Mouse (Mus musculus): ENCODE measurements around the gene Arl3.

The Arl3 gene

DNA sequence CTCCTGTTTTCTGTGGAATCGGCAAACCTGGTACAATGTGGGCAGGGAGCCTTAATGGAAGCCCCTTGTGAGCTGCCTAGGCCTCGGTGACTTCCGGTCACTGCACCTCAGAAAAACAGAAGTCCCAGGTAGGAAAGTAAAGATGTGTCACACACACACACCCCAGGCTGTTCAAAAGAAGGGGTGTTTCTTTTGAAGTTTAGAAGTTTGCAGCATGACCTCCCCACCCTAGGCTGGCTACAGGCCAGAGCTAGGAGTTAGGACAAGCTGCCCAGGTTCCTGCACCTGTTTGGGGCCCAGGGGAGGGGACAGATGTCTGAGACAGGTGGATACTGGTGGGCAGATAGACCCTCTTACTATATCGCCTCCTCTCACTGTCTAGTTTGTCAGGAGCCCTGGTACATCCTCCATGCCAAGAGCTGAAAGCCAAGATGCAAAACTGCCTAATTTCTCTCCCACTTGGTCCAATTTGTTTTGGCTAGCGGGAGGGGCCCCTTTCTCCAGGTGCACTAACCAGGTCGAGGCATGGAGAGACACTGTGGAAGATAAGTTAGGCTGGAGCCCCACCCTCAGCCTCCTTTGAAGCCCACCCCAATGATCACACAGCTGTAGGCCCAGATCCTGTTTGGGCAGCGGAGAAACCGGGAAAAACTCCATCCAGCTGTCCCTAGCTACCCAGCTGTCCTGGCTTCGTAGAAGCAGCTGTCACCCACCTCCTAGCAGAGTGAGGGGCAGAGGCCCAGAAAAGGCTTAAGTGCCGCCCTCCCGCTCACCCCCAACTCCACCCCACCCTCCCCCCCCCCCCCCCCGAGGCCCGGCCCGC lies 55.3 kb downstream of the Arl3 start:
- no peak for DNase-seq (ENCODE audit: low spot score)

GRCm38 (mm10) chr19:46516667-46517528 lies 56.1 kb downstream of the Arl3 start:
- no peak for DNase-seq (ENCODE audit: low spot score)

DNA sequence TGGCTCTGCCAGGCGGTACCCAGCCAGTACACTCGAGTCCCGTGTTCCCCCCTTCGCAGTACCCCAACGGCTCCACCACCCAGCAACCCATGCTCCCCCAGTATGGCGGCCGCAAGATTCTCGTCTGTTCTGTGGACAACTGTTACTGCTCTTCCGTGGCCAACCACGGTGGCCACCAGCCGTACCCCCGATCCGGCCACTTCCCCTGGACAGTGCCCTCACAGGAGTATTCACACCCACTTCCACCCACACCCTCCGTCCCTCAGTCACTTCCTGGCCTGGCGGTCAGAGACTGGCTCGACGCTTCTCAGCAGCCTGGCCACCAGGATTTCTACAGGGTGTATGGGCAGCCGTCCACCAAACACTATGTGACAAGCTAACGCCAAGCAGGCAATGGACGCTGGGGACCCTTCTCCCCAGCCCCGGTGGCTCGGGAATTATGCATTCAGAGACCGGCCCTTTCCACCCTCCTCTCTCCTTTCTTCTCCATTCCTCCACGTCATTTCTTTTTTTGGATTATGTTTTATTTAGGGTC lies 57.6 kb downstream of the Arl3 start:
- DNase-seq (ENCODE audit: low spot score) = no peak

DNA sequence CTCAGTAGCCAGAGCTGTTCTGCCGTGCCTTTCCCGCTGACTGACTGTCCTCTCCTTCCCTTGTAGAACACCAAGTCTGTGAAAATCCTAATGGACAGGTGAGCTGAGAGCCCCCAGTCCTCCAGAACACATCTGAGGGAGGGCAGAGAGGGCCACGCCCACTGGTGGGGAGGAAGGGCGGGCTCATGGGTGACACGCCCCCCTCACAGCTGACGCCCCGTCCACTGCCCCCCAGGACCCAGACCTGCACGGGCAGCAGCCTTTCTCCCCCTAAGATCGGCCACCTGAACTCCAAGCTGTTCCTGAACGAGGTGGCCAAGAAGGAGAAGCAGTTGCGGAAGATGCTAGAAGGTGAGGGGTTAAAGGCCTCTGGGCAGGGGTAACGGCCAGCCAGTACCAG lies 58.6 kb downstream of the Arl3 start:
- DNase-seq (ENCODE audit: low spot score) = no peak

DNA sequence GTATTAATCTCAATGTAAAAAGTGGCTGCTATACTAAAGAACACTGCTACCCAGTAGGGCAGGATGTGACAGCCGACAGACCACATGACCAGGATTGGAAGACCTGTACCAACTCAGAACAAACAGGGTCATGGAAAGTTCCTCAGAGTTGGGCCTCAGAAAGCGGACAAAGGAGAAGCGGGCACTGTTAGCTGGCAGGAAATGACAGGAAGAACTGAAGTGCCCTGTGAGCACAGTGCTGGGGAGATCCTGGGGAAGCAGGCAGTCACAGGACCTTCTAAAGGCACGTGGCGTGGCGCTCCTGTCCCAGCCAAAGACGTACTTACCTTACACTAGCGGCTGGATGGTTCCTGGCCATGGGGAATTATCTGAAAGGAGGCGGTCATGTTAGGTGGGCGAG lies 61.7 kb downstream of the Arl3 start:
- no peak for DNase-seq (ENCODE audit: low spot score)

DNA sequence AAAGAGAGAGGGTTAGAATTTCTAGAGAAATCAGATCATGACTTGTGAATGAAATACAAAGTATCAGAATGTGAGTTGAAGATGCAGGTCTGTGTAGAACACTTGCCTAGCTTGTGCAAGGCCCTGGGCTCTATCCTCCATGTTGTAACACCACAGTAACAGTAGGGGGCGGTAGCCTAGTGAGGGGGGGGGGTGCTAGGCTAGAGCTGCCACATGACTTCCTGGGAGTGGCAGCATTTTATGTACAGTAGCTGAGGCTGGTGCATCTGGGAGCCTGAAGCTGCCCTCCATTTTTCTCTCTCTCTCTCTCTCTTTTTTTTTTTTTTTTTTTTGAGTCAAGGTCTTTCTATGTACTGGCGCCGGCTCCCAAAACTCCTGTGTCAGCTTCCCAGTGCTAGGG lies 62.2 kb downstream of the Arl3 start:
- DNase-seq (ENCODE audit: low spot score) = no peak

DNA sequence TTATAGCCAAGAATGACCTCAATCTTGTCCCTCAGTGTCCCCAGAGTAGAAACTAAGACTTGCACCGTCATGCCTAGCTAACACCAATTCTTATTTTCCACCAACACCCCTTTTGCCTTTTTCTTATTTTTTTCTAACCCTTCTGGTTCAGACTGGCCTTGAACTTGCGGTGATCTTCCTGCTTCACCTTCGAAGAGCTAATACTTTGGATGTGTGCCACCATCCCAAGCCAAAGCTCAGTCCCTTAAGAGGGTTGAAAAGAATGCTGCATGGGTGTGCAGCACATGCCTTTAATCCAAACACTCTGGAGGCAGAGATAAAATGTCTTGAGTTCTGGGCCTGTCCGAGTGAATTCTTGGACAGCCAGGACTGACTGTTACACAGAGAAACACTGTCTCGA lies 62.6 kb downstream of the Arl3 start:
- DNase-seq (ENCODE audit: low spot score) = no peak

- DNase-seq (ENCODE audit: low spot score) = no peak
Measured at GRCm38 (mm10) chr19:46509736-46510135, 63.3 kb downstream of the Arl3 start.

- no peak for DNase-seq (ENCODE audit: low spot score)
Measured at GRCm38 (mm10) chr19:46509202-46509601, 63.8 kb downstream of the Arl3 start.

DNA sequence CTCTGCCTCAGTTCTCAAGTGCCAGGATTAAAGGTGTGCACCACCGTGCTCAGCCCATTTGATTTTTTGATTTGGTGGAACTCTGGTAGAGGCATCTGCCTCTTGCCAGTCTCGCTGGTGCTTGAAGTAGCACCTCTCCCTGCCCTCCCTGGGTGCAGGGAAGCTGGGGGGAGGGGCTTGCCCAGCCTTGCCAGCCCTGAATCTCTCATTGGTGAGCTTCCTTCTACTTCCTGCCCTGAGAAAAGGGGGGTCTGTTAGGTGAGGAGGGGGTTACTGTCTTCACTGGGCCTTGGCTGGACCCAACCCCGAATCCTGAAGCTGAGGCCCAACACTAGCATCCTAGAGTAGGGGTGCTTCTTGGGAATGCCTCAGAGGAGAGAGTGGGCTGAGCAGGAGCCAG lies 64.3 kb downstream of the Arl3 start:
- DNase-seq (ENCODE audit: low spot score) = no peak

DNA sequence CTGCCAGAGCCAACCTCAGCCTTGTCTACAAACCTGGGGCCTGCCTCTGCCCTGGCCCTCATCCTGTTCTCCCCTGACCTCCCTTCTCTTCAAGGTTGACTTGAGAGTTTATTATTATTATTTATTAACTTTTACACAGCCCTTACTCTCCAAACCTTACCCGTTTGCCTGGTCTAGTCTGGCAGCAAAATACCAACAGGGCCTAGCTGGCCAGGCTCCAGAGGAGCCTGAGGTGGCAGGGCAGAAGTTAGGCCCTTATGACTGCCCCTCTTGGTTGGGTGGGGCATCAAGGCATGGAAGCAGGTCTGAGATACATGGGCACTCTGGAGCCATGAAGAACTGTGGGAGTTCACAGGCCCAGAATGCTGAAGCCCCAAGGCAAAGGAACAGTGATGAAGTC lies 65.2 kb downstream of the Arl3 start:
- DNase-seq (ENCODE audit: low spot score) = no peak

- DNase-seq (ENCODE audit: low spot score) = no peak
Measured at GRCm38 (mm10) chr19:46507181-46507581, 65.8 kb downstream of the Arl3 start.

DNA sequence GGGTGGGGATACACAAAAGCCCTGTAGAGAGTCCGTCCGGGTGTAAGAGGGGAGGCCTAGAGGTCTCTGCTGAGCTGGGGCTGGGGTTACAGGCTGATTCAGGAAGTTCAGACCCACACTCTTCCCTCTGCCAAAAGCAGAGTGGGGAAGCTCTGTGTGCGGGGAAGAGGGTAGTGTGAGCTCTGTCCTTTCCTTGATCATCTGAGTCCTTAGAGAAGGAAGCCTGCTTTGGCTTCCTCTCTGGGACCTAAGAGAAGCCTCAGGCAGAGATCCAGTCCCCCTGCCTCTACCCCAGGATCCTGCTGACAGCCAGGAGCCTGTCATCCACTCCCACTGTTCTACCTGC lies 66.7 kb downstream of the Arl3 start:
- no peak for DNase-seq (ENCODE audit: low spot score)

GRCm38 (mm10) chr19:46505646-46506371 lies 67.2 kb downstream of the Arl3 start:
- DNase-seq (ENCODE audit: low spot score) = no peak

DNA sequence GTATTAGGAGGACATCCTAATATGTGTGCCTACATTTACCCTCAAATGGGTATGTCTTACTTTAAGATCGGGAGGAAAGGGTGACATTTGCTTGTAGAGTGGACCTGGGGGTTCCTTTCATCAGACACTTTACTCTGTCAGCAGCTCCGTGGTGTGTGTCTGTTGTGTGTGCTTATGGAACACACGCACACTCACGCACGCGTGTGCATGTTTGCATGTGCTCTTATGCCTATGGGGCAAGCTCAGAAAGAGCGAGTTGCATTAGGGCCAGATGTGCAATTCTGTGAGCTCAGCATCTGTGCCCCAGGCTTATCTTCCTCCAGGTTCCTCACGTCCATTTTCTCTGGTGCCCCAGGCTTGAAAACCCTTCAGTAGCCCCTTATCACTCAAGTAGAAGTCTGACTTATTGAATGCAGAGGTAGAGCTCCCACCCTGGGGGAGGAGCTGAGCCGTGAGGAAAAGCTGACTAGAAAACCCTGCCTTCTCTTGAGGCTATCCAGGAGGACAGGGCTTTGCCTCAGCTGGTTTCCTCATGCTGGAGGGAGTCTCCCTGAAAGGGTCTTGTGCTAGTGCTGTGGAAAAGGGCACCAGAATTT lies 68.1 kb downstream of the Arl3 start:
- DNase-seq (ENCODE audit: low spot score) = no peak

DNA sequence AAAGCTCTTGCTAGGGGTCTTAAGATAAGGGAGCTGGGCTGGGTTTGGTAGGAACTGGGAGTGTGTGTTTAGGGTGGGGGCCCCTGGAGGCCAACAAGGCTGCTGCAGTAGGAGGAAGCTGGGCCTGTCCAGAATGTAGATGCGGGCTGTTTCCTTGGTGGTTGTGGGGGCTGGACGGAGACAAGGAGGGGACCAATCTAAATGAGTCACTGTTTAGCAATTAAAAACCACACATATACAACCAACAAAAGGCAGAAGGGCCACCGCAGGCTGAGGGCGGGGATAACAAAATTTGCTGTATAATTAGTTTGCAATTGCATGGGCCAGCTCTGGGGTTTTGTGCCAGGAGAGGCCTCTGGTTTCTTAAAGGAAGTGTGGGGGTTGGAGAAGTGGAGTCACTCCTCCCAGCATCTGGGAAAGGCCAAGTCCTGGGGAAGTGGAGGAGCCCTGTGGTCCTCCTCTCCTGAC lies 68.9 kb downstream of the Arl3 start:
- DNase-seq (ENCODE audit: low spot score) = no peak

DNA sequence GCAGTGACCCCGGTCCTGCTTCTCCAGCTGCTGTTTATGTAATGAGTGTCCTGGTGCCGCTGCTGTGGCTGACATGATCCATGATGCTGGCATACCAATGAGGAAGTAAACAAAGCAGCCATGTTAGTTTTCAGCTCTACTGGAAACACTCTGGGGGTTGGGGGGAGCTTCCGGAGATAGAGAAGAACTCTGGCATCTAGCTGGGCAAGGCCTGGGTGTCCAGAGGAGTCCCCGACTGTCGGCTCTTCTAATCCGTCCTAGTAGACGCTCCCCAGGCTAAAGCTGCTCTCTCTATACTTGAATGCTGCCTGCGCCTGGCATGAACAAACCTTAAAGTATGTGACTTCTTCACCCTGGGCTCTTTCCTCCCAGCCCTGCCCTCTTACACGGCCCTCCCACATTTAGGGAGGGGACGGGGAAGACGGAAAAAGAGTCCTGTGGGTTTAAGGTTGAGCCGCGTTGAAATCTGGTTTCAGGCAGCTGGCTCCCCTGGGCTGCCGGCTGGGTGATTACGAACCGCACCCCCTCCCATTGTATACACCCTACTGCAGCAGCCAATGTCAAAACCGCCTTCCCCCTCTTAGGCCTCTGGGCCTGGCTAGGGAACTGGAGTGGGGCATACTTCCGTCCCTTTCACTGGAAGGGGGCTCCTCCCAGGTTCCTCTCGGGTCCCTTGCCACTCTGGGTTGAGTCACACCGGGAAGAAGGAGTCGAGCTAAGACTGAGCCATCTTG lies 69.5 kb downstream of the Arl3 start:
- DNase-seq (ENCODE audit: low spot score) = peak; percentile 67

- DNase-seq (ENCODE audit: low spot score) = peak; percentile 90
Measured at GRCm38 (mm10) chr19:46502471-46503166, 70.4 kb downstream of the Arl3 start.

DNA sequence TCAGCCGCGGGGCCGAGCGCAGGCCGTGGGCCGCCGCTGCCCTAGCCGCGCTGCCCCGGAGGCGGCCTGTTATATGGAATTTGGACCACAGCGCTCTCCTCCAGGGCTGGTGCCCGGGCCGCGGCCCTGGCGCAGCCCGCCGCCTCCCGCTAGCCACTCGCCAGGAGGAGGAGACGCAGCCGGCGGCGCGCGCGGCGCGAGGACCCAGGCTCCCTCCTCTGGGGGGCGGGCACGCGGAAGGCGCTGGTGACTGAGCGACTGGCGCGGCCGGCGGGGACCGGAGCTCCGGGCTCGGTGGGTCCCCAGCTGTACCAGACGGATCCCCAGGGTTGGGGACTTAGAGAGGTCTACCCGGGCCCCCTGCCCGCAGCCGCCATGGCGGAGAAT lies 70.9 kb downstream of the Arl3 start:
- peak; percentile 85 for DNase-seq (ENCODE audit: low spot score)

- peak; percentile 80 for DNase-seq (ENCODE audit: low spot score)
Measured at GRCm38 (mm10) chr19:46501401-46502068, 71.5 kb downstream of the Arl3 start, which contains the start of gene Trim8. Gene Trim8, plus strand, starts transcription at chr19:46501702.
